Mouse (Mus musculus): ENCODE measurements at regions not wholly inside any gene's neighbourhood (a gene's known extent, or its start where the extent isn't known, plus 50 kb on each side); places are given as distances from the start of the nearest gene placed in this dataset.

DNA sequence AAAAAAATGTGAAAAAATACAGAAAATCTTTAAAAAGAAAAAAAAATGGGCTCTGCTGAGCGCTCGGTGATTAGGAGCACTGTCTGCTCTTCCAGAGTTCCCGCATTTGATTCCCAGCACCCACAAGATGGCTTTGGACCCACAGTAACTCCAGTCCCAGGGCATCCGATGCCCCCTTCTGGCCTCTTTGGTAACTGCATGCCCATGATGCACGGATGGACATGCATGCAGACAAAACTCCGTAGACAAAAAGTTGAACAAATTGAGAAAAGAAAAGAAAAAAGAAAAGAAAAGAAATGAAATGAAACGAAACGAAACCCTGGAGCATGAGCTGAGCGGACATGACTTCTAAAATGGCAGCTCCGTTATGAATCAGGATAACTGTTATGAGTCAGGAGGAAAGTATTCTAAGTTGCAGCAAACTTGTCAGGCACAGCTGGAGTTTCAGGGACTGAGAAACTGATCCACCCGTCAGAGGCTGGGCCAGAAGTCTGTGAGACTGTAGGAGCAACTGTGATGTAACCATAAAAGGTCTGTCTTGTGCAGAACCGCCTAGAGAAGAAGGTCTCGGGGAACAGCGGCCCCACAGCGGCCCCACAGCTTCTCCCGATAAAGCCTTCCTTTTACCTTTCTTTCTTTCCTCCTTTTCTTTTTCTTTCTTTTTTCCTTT, 102.3 kb upstream of the Ubr2 start:
- WGBS (ENCODE audit: insufficient replicate concordance) = 76% methylated on average over 16 of the region's 16 CpGs
- no peak for ATAC-seq (ENCODE audit: insufficient read depth)
- Histone ChIP-seq H3K36me3 (replicated peaks) (no peaks in the 10 kb centered on the region), H3K9me3 (replicated peaks) (no peaks in the 10 kb centered on the region), H3K4me3 (replicated peaks) (no peak overlapping the region), H3K9ac (no peak overlapping the region), H3K27ac (replicated peaks) (no peak overlapping the region), H3K27me3 (no peaks in the 10 kb centered on the region), H3K4me2 (no peak overlapping the region), H3K4me1 (replicated peaks) (no peaks in the 10 kb centered on the region)

- WGBS (ENCODE audit: insufficient replicate concordance) = 60% methylated on average over 4 of the region's 4 CpGs
- Histone ChIP-seq H3K36me3 (replicated peaks) (no peaks in the 10 kb centered on the region), H3K4me1 (replicated peaks) (no peaks in the 10 kb centered on the region), H3K9me3 (replicated peaks) (no peaks in the 10 kb centered on the region), H3K4me3 (replicated peaks) (no peak overlapping the region), H3K27me3 (no peaks in the 10 kb centered on the region), H3K9ac (no peak overlapping the region), H3K4me2 (no peak overlapping the region), H3K27ac (replicated peaks) (no peak overlapping the region)
- no peak for ATAC-seq (ENCODE audit: insufficient read depth)
Observed at GRCm38 (mm10) chr17:47110836-47111235, 100.5 kb upstream of the Ubr2 start.

- ATAC-seq (ENCODE audit: insufficient read depth) = no peak
- Histone ChIP-seq H3K4me3 (replicated peaks) (no peak overlapping the region), H3K27me3 (no peaks in the 10 kb centered on the region), H3K4me2 (no peak overlapping the region), H3K9me3 (replicated peaks) (no peaks in the 10 kb centered on the region), H3K4me1 (replicated peaks) (no peaks in the 10 kb centered on the region), H3K36me3 (replicated peaks) (no peaks in the 10 kb centered on the region), H3K27ac (replicated peaks) (no peak overlapping the region), H3K9ac (no peak overlapping the region)
- 53% methylated on average over 4 of the region's 4 CpGs for WGBS (ENCODE audit: insufficient replicate concordance)
Observed at GRCm38 (mm10) chr17:47104328-47104727, 94.0 kb upstream of the Ubr2 start.

GRCm38 (mm10) chr17:47095191-47095590, 84.8 kb upstream of the Ubr2 start:
- no peaks in the 10 kb centered on the region for H3K9me3 ChIP-seq (replicated peaks)
- H3K36me3 ChIP-seq (replicated peaks) = no peaks in the 10 kb centered on the region
- no peak overlapping the region for H3K4me2 ChIP-seq
- H3K27ac ChIP-seq (replicated peaks) = no peak overlapping the region
- WGBS (ENCODE audit: insufficient replicate concordance) = 52% methylated on average over 3 of the region's 3 CpGs
- H3K4me3 ChIP-seq (replicated peaks) = no peak overlapping the region
- H3K9ac ChIP-seq = no peak overlapping the region
- ATAC-seq (ENCODE audit: insufficient read depth) = no peak
- H3K4me1 ChIP-seq (replicated peaks) = no peaks in the 10 kb centered on the region
- H3K27me3 ChIP-seq = no peaks in the 10 kb centered on the region

DNA sequence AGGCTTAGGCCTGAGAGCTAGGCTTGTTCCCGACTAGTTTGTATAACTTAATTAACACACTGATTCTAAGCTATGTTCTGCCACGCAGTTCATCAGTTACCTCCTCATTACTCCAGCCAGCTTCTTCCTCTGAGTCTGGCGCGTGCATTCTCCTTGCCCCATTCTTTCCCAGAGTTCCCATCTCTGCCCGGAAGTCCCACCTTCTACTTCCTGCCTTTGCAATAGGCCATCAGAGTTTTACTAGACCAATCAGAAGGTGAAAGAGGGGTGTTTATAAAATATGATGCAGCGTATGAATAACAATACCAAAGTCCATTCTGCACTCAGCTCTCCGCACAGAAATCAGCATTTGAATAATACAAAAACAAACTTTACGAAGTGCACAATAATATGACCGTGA, 81.7 kb upstream of the Ubr2 start:
- WGBS (ENCODE audit: insufficient replicate concordance) = 78% methylated on average over 9 of the region's 9 CpGs
- ATAC-seq (ENCODE audit: insufficient read depth) = no peak
- H3K27ac ChIP-seq (replicated peaks) = no peak overlapping the region
- no peaks in the 10 kb centered on the region for H3K9me3 ChIP-seq (replicated peaks)
- no peaks in the 10 kb centered on the region for H3K4me1 ChIP-seq (replicated peaks)
- no peaks in the 10 kb centered on the region for H3K36me3 ChIP-seq (replicated peaks)
- no peak overlapping the region for H3K9ac ChIP-seq
- no peak overlapping the region for H3K4me3 ChIP-seq (replicated peaks)
- no peak overlapping the region for H3K4me2 ChIP-seq
- H3K27me3 ChIP-seq = no peaks in the 10 kb centered on the region

DNA sequence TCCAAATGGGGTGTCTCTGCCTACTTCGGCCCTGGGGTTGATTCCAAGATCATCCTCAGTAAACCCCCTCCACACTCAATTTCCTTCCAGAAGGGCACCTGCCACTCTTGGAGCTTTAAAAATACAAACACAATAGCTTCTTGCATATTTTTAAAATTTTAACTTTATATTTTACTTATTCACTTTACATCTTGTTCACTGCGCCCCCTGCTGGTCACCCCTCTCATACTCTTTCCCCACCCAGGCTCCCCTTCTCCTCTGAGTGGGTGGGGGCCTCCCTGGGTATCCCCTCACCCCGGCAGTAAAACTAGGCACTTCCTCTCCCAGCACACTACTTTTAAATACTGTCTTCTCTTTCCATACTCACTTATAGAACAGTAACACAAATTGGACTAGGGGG, 79.4 kb upstream of the Ubr2 start:
- Histone ChIP-seq H3K27me3 (no peaks in the 10 kb centered on the region), H3K4me3 (replicated peaks) (no peak overlapping the region), H3K4me1 (replicated peaks) (no peaks in the 10 kb centered on the region), H3K4me2 (no peak overlapping the region), H3K9me3 (replicated peaks) (no peaks in the 10 kb centered on the region), H3K36me3 (replicated peaks) (no peaks in the 10 kb centered on the region), H3K9ac (no peak overlapping the region), H3K27ac (replicated peaks) (no peak overlapping the region)
- ATAC-seq (ENCODE audit: insufficient read depth) = no peak
- 58% methylated on average over 3 of the region's 3 CpGs for WGBS (ENCODE audit: insufficient replicate concordance)

GRCm38 (mm10) chr17:47069206-47069605, 58.9 kb upstream of the Ubr2 start:
- WGBS (ENCODE audit: insufficient replicate concordance) = 68% methylated on average over 2 of the region's 2 CpGs
- no peak for ATAC-seq (ENCODE audit: insufficient read depth)

DNA sequence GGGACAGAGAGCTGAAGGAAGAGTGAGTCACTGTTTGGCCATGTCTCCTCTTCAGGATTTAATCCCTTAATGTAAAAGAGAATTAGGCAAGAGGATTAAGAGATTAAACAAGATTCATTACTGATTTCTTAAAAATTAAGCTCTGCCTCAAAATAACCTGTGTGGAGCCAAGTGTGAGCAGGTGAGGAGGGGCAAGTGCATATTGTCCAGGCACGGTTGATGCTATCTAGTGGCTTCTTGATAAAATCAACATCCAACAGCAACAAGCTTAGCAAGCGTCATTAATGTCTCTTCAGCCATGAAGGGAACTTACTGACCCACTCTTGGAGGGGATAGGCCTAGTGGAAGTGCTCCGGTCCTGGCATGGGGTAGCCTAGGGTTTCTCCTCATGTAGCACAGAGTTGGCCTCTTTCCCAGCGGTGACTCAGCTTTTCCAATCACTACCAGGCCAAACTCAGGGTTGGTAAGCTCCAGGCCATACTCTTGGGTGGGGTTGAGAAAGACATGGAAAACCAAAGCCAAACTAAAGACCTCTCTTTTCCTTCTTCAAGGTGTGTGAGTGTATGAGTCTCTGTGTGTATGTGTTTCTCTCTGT, 55.0 kb upstream of the Ubr2 start:
- H3K27ac ChIP-seq (replicated peaks) = no peak overlapping the region
- H3K36me3 ChIP-seq (replicated peaks) = no peaks in the 10 kb centered on the region
- no peak overlapping the region for H3K9ac ChIP-seq
- WGBS (ENCODE audit: insufficient replicate concordance) = 66% methylated on average over 4 of the region's 4 CpGs
- H3K27me3 ChIP-seq = no peaks in the 10 kb centered on the region
- H3K9me3 ChIP-seq (replicated peaks) = no peaks in the 10 kb centered on the region
- no peak overlapping the region for H3K4me3 ChIP-seq (replicated peaks)
- H3K4me1 ChIP-seq (replicated peaks) = no peaks in the 10 kb centered on the region
- no peak overlapping the region for H3K4me2 ChIP-seq
- no peak for ATAC-seq (ENCODE audit: insufficient read depth)

More at GRCm38 (mm10) chr17:47069206-47069605, 58.9 kb upstream of the Ubr2 start:
- Histone ChIP-seq H3K27ac (replicated peaks) (no peak overlapping the region), H3K27me3 (no peaks in the 10 kb centered on the region), H3K9me3 (replicated peaks) (no peaks in the 10 kb centered on the region), H3K4me2 (no peak overlapping the region), H3K36me3 (replicated peaks) (no peaks in the 10 kb centered on the region), H3K4me1 (replicated peaks) (no peaks in the 10 kb centered on the region), H3K4me3 (replicated peaks) (no peak overlapping the region), H3K9ac (no peak overlapping the region)

- no peaks in the 10 kb centered on the region for H3K27me3 ChIP-seq
- H3K4me3 ChIP-seq (replicated peaks) = no peak overlapping the region
- no peaks in the 10 kb centered on the region for H3K36me3 ChIP-seq (replicated peaks)
- H3K9ac ChIP-seq = no peak overlapping the region
- no peak overlapping the region for H3K4me2 ChIP-seq
- no peaks in the 10 kb centered on the region for H3K9me3 ChIP-seq (replicated peaks)
- H3K27ac ChIP-seq (replicated peaks) = no peak overlapping the region
- no peaks in the 10 kb centered on the region for H3K4me1 ChIP-seq (replicated peaks)
- WGBS (ENCODE audit: insufficient replicate concordance) = 65% methylated on average over 14 of the region's 14 CpGs
- no peak for ATAC-seq (ENCODE audit: insufficient read depth)
Observed at GRCm38 (mm10) chr17:47064592-47065306, 54.4 kb upstream of the Ubr2 start.

- ATAC-seq (ENCODE audit: insufficient read depth) = no peak
- no peaks in the 10 kb centered on the region for H3K4me1 ChIP-seq (replicated peaks)
- 63% methylated on average over 4 of the region's 4 CpGs for WGBS (ENCODE audit: insufficient replicate concordance)
Observed at GRCm38 (mm10) chr17:47064006-47064405, 53.6 kb upstream of the Ubr2 start.

DNA sequence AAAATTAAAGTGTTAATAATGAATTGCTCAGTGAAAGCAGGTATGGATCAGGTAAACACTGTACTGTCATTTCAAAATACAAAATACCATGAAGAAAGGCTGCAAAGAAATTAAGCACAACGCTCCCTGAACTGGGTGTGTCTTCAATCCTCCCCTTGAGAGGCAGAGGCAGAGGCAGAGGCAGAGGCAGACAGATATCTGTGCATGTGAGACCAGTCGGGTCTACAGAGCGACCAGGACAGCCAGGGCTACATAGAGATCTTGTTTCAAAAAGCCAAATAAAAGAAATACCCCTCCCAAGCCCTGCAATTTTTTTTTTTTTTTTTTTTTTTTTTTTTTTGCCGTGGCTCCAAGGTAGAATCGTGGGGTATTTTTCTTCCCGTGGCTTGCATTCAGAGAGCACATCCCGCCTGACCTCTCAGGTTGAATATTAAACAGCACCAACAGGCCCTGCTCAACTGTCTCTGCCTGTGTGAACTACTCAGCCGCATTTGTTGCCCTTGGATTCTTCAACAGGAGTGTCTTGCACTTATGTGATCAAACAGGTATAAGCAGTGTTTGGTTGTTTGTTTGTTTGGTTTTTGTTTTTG, 50.8 kb upstream of the Ubr2 start:
- Histone ChIP-seq H3K27ac (replicated peaks) (no peak overlapping the region), H3K9me3 (replicated peaks) (no peaks in the 10 kb centered on the region), H3K4me2 (no peak overlapping the region), H3K4me3 (replicated peaks) (no peak overlapping the region), H3K9ac (no peak overlapping the region), H3K4me1 (replicated peaks) (no peaks in the 10 kb centered on the region), H3K27me3 (no peaks in the 10 kb centered on the region), H3K36me3 (replicated peaks) (no peaks in the 10 kb centered on the region)
- no peak for ATAC-seq (ENCODE audit: insufficient read depth)
- 62% methylated on average over 8 of the region's 8 CpGs for WGBS (ENCODE audit: insufficient replicate concordance)

More at GRCm38 (mm10) chr17:47064006-47064405, 53.6 kb upstream of the Ubr2 start:
- no peak overlapping the region for H3K4me2 ChIP-seq
- no peaks in the 10 kb centered on the region for H3K9me3 ChIP-seq (replicated peaks)
- no peak overlapping the region for H3K4me3 ChIP-seq (replicated peaks)
- no peaks in the 10 kb centered on the region for H3K36me3 ChIP-seq (replicated peaks)
- no peak overlapping the region for H3K27ac ChIP-seq (replicated peaks)
- H3K9ac ChIP-seq = no peak overlapping the region
- H3K27me3 ChIP-seq = no peaks in the 10 kb centered on the region

Data from liver, embryonic 15.5 days (tissue).